Mouse (Mus musculus): ENCODE measurements at regions not wholly inside any gene's neighbourhood (a gene's known extent, or its start where the extent isn't known, plus 50 kb on each side); places are given as distances from the start of the nearest gene placed in this dataset.

- DNase-seq (ENCODE audit: low spot score in 2 of 2) = no peak
Observed at GRCm38 (mm10) chr1:80131354-80131753, 86.9 kb downstream of the Fam124b start.

GRCm38 (mm10) chr1:80123966-80124365, 94.3 kb downstream of the Fam124b start:
- no peak for DNase-seq (ENCODE audit: low spot score in 2 of 2)

GRCm38 (mm10) chr1:80115913-80116312, 102.4 kb downstream of the Fam124b start:
- DNase-seq (ENCODE audit: low spot score in 2 of 2) = no peak

GRCm38 (mm10) chr1:80107747-80108476, 110.4 kb downstream of the Fam124b start:
- no peak for DNase-seq (ENCODE audit: low spot score in 2 of 2)

GRCm38 (mm10) chr1:80106269-80106668, 112.0 kb downstream of the Fam124b start:
- DNase-seq (ENCODE audit: low spot score in 2 of 2) = peak; percentile 17 to 82

- DNase-seq (ENCODE audit: low spot score in 2 of 2) = no peak
Observed at GRCm38 (mm10) chr1:80098266-80098665, 120.0 kb downstream of the Fam124b start.

- no peak for DNase-seq (ENCODE audit: low spot score in 2 of 2)
Observed at GRCm38 (mm10) chr1:80091800-80092199, 126.5 kb downstream of the Fam124b start.

- DNase-seq (ENCODE audit: low spot score in 2 of 2) = no peak
Observed at GRCm38 (mm10) chr1:80091350-80091749, 126.9 kb downstream of the Fam124b start.

GRCm38 (mm10) chr1:80088651-80089050, 129.6 kb downstream of the Fam124b start:
- no peak for DNase-seq (ENCODE audit: low spot score in 2 of 2)

GRCm38 (mm10) chr1:80076357-80076756, 141.9 kb downstream of the Fam124b start:
- no peak for DNase-seq (ENCODE audit: low spot score in 2 of 2)

- no peak for DNase-seq (ENCODE audit: low spot score in 2 of 2)
Observed at GRCm38 (mm10) chr1:80074376-80074775, 143.9 kb downstream of the Fam124b start.

- peak in 1 of 2 experiments; percentile 41 for DNase-seq (ENCODE audit: low spot score in 2 of 2)
Observed at GRCm38 (mm10) chr1:80073950-80074349, 144.3 kb downstream of the Fam124b start.

GRCm38 (mm10) chr1:80069141-80069540, 149.1 kb downstream of the Fam124b start:
- no peak for DNase-seq (ENCODE audit: low spot score in 2 of 2)

- DNase-seq (ENCODE audit: low spot score in 2 of 2) = no peak
Observed at GRCm38 (mm10) chr1:80062121-80062520, 156.2 kb downstream of the Fam124b start.

GRCm38 (mm10) chr1:80061632-80062031, 156.6 kb downstream of the Fam124b start:
- DNase-seq (ENCODE audit: low spot score in 2 of 2) = no peak

GRCm38 (mm10) chr1:80045141-80045540, 173.1 kb downstream of the Fam124b start:
- no peak for DNase-seq (ENCODE audit: low spot score in 2 of 2)

- no peak for DNase-seq (ENCODE audit: low spot score in 2 of 2)
Observed at GRCm38 (mm10) chr1:80040409-80040808, 177.9 kb downstream of the Fam124b start.

GRCm38 (mm10) chr1:80039891-80040290, 178.4 kb downstream of the Fam124b start:
- no peak for DNase-seq (ENCODE audit: low spot score in 2 of 2)

- DNase-seq (ENCODE audit: low spot score in 2 of 2) = no peak
Observed at GRCm38 (mm10) chr1:80039161-80039560, 178.2 kb upstream of the Serpine2 start.

- no peak for DNase-seq (ENCODE audit: low spot score in 2 of 2)
Observed at GRCm38 (mm10) chr1:80038059-80038458, 177.1 kb upstream of the Serpine2 start.

- DNase-seq (ENCODE audit: low spot score in 2 of 2) = no peak
Observed at GRCm38 (mm10) chr1:80036436-80036835, 175.5 kb upstream of the Serpine2 start.

GRCm38 (mm10) chr1:80033522-80033921, 172.5 kb upstream of the Serpine2 start:
- DNase-seq (ENCODE audit: low spot score in 2 of 2) = no peak

- DNase-seq (ENCODE audit: low spot score in 2 of 2) = no peak
Observed at GRCm38 (mm10) chr1:80033121-80033520, 172.1 kb upstream of the Serpine2 start.
